Mouse (Mus musculus): Measurements from ENCODE around the gene Tmx4. TPM values are rescaled to one million over a fixed set of nuclear protein-coding genes. Genes with fewer than 3 reads are reported as not detected.

The Tmx4 gene
- polyA plus RNA-seq, 1 experiment from 2014 or later = 9.4 TPM

DNA sequence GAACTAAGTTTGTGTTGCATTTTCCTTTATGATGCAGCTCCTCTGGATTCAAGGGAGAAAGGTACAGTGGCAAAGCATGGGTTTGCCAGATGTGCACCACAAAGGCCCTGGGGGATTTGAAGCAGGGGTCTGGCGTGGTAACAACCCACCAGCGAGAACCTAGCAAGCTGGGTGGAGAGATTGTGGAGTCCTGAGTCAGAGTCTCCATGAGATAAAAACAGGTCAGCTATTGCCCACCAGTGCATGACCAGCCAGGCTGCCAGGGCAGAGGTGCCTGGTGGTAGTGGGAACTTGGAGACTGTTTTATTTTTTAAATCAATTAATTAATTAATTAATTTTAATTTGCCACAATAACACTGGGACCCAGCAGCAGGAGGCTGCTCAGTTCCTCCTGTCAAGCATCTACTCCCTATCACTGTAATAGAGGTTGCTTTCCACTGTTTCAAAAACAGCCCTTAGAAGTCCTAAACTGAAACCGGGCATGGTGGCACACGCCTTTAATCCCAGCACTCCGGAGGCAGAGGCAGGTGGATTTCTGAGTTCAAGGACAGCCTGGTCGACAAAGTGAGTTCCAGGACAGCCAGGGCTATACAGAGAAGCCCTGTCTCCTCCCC is 52.8 kb downstream of the Tmx4 start:
- Histone ChIP-seq H3K36me3 (ENCODE audit: insufficient read depth, low read length) (no peaks in the 10 kb centered on the region), H3K4me3 (ENCODE audit: low read depth, low read length) (no peak overlapping the region), H3K4me1 (ENCODE audit: insufficient read depth, low read depth, low read length) (no peaks in the 10 kb centered on the region), H3K9me3 (ENCODE audit: low read length) (no peaks in the 10 kb centered on the region), H3K9ac (replicated peaks; ENCODE audit: low read depth) (no peak overlapping the region), H3K4me2 (replicated peaks; ENCODE audit: low read depth, low read length) (no peak overlapping the region), H3K27ac (ENCODE audit: low read length) (no peak overlapping the region), H3K27me3 (replicated peaks; ENCODE audit: insufficient read depth, low read length) (no peaks in the 10 kb centered on the region)
- ATAC-seq (no peak), DNase-seq (ENCODE audit: low spot score) (no peak)
- TF ChIP-seq EP300 (IDR thresholded peaks at IDR 0.05) (no peak), CTCF (IDR thresholded peaks at IDR 0.05) (no peak)
- 93% methylated on average over 6 of the region's 6 CpGs for WGBS

- TF ChIP-seq CTCF (IDR thresholded peaks at IDR 0.05) (no peak), EP300 (IDR thresholded peaks at IDR 0.05) (no peak)
- H3K9me3 ChIP-seq (ENCODE audit: low read length) = no peaks in the 10 kb centered on the region
- H3K36me3 ChIP-seq (ENCODE audit: insufficient read depth, low read length) = no peaks in the 10 kb centered on the region
- no peaks in the 10 kb centered on the region for H3K27me3 ChIP-seq (replicated peaks; ENCODE audit: insufficient read depth, low read length)
- no peak overlapping the region for H3K27ac ChIP-seq (ENCODE audit: low read length)
- no peak for DNase-seq (ENCODE audit: low spot score)
- no peak overlapping the region for H3K9ac ChIP-seq (replicated peaks; ENCODE audit: low read depth)
- no peak overlapping the region for H3K4me3 ChIP-seq (ENCODE audit: low read depth, low read length)
- no peak overlapping the region for H3K4me2 ChIP-seq (replicated peaks; ENCODE audit: low read depth, low read length)
- 31% methylated on average over 4 of the region's 4 CpGs for WGBS
- no peak for ATAC-seq
- H3K4me1 ChIP-seq (ENCODE audit: insufficient read depth, low read depth, low read length) = no peaks in the 10 kb centered on the region
These were observed 58.7 kb downstream of the Tmx4 start for GRCm38 (mm10) chr2:134585243-134585642.

- no peak for DNase-seq (ENCODE audit: low spot score)
- Histone ChIP-seq H3K4me2 (replicated peaks; ENCODE audit: low read depth, low read length) (no peak overlapping the region), H3K9ac (replicated peaks; ENCODE audit: low read depth) (no peak overlapping the region), H3K36me3 (ENCODE audit: insufficient read depth, low read length) (no peaks in the 10 kb centered on the region), H3K27me3 (replicated peaks; ENCODE audit: insufficient read depth, low read length) (no peaks in the 10 kb centered on the region), H3K27ac (ENCODE audit: low read length) (no peak overlapping the region), H3K4me3 (ENCODE audit: low read depth, low read length) (no peak overlapping the region), H3K9me3 (ENCODE audit: low read length) (no peaks in the 10 kb centered on the region), H3K4me1 (ENCODE audit: insufficient read depth, low read depth, low read length) (no peaks in the 10 kb centered on the region)
- 61% methylated on average over 3 of the region's 3 CpGs for WGBS
- ATAC-seq = no peak
- TF ChIP-seq EP300 (IDR thresholded peaks at IDR 0.05) (no peak), CTCF (IDR thresholded peaks at IDR 0.05) (no peak)
These were observed 84.5 kb downstream of the Tmx4 start for GRCm38 (mm10) chr2:134559422-134559821.

- DNase-seq (ENCODE audit: low spot score) = no peak
- no peak for ATAC-seq
- Histone ChIP-seq H3K36me3 (ENCODE audit: insufficient read depth, low read length) (no peaks in the 10 kb centered on the region), H3K27ac (ENCODE audit: low read length) (no peak within 1 kb of the TSS), H3K4me1 (ENCODE audit: insufficient read depth, low read depth, low read length) (no peaks in the 10 kb centered on the region), H3K4me3 (ENCODE audit: low read depth, low read length) (no peak within 1 kb of the TSS), H3K9ac (replicated peaks; ENCODE audit: low read depth) (no peak within 1 kb of the TSS), H3K4me2 (replicated peaks; ENCODE audit: low read depth, low read length) (no peak within 1 kb of the TSS), H3K27me3 (replicated peaks; ENCODE audit: insufficient read depth, low read length) (no peaks in the 10 kb centered on the region), H3K9me3 (ENCODE audit: low read length) (no peaks in the 10 kb centered on the region)
- 77% methylated on average over 8 of the region's 8 CpGs for WGBS
- TF ChIP-seq CTCF (IDR thresholded peaks at IDR 0.05) = no peak
- no peak for TF ChIP-seq EP300 (IDR thresholded peaks at IDR 0.05)
These were observed 89.7 kb downstream of the Tmx4 start, which contains the start of gene Hao1 for GRCm38 (mm10) chr2:134554221-134554727. Gene Hao1 (minus strand): TSS chr2:134554368.

DNA sequence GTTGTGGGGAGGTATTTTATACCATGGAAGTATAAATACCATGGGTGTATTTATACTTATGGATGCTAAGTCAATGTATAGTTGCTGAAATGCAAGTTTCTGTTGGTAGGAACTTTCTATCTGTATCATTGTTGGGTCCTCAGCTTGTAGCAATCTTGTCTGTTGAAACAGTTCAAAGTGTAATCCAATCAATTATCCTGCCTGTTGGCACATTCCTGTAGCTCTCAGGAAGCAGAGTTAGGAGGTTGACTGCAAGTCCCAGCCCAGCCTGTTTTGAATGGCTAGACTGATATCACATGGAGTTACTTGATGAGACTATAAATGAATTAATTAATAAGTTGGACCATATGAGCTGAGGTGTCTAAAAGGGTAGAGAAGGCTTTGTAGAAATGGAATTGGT is 91.6 kb downstream of the Tmx4 start:
- Histone ChIP-seq H3K4me3 (ENCODE audit: low read depth, low read length) (no peak overlapping the region), H3K27me3 (replicated peaks; ENCODE audit: insufficient read depth, low read length) (no peaks in the 10 kb centered on the region), H3K9me3 (ENCODE audit: low read length) (no peaks in the 10 kb centered on the region), H3K4me1 (ENCODE audit: insufficient read depth, low read depth, low read length) (no peaks in the 10 kb centered on the region), H3K4me2 (replicated peaks; ENCODE audit: low read depth, low read length) (no peak overlapping the region), H3K36me3 (ENCODE audit: insufficient read depth, low read length) (no peaks in the 10 kb centered on the region), H3K27ac (ENCODE audit: low read length) (no peak overlapping the region), H3K9ac (replicated peaks; ENCODE audit: low read depth) (no peak overlapping the region)
- TF ChIP-seq CTCF (IDR thresholded peaks at IDR 0.05) = no peak
- no peak for ATAC-seq
- DNase-seq (ENCODE audit: low spot score) = no peak

GRCm38 (mm10) chr2:134549770-134550169 is 94.2 kb downstream of the Tmx4 start:
- Histone ChIP-seq H3K36me3 (ENCODE audit: insufficient read depth, low read length) (no peaks in the 10 kb centered on the region), H3K4me3 (ENCODE audit: low read depth, low read length) (no peak overlapping the region), H3K9me3 (ENCODE audit: low read length) (no peaks in the 10 kb centered on the region), H3K4me1 (ENCODE audit: insufficient read depth, low read depth, low read length) (no peaks in the 10 kb centered on the region), H3K27ac (ENCODE audit: low read length) (no peak overlapping the region), H3K4me2 (replicated peaks; ENCODE audit: low read depth, low read length) (no peak overlapping the region), H3K27me3 (replicated peaks; ENCODE audit: insufficient read depth, low read length) (no peaks in the 10 kb centered on the region), H3K9ac (replicated peaks; ENCODE audit: low read depth) (no peak overlapping the region)
- TF ChIP-seq EP300 (IDR thresholded peaks at IDR 0.05) (no peak), CTCF (IDR thresholded peaks at IDR 0.05) (peak; percentile 84)
- WGBS = 9% methylated on average over 4 of the region's 4 CpGs
- DNase-seq (ENCODE audit: low spot score) (peak; percentile 61), ATAC-seq (no peak)

- H3K36me3 ChIP-seq (ENCODE audit: insufficient read depth, low read length) = no peaks in the 10 kb centered on the region
- DNase-seq (ENCODE audit: low spot score) = no peak
- WGBS = 68% methylated on average over 5 of the region's 5 CpGs
- no peak overlapping the region for H3K9ac ChIP-seq (replicated peaks; ENCODE audit: low read depth)
- no peak overlapping the region for H3K4me3 ChIP-seq (ENCODE audit: low read depth, low read length)
- no peak overlapping the region for H3K4me2 ChIP-seq (replicated peaks; ENCODE audit: low read depth, low read length)
- H3K27me3 ChIP-seq (replicated peaks; ENCODE audit: insufficient read depth, low read length) = no peaks in the 10 kb centered on the region
- H3K9me3 ChIP-seq (ENCODE audit: low read length) = no peaks in the 10 kb centered on the region
- H3K4me1 ChIP-seq (ENCODE audit: insufficient read depth, low read depth, low read length) = no peaks in the 10 kb centered on the region
- no peak overlapping the region for H3K27ac ChIP-seq (ENCODE audit: low read length)
- ATAC-seq = no peak
- TF ChIP-seq EP300 (IDR thresholded peaks at IDR 0.05) (no peak), CTCF (IDR thresholded peaks at IDR 0.05) (no peak)
These were observed 98.8 kb downstream of the Tmx4 start for GRCm38 (mm10) chr2:134545116-134545515.

Measured in lung, postnatal 0 days (tissue).